ENCODE assay signal across 33 mouse cellular contexts in genomic region chr14:62443840-62444430, GRCm38 (mm10). TPM values are rescaled to one million over a fixed set of nuclear protein-coding genes. Genes with fewer than 3 reads are reported as not detected.
DNase-seq lines count a peak whose midpoint lies in the region; ATAC-seq and TF ChIP-seq lines count a peak whose summit lies in the region.
"Had no signal": no experiment of that assay in that cellular context is flagged by ENCODE, and none has a peak within 500 bp of the region (broad histone marks: within the 10 kb centered on the region; RNA-seq: fewer than 3 reads in every experiment).

No protein-coding gene starts in this region.

- dilution Hi-C loops in CH12.LX (cut with MboI; ENCODE audit: extremely low pct_ligation_motif_present, extremely low pct_unique_long_range_greater_than_20kb, low sequenced_read_pairs): no loop called here

- ATAC-seq in heart, embryonic 15.5 days (replicated peaks; ENCODE audit: insufficient number of reproducible peaks, insufficient read depth, low FRiP score, low read depth): no peak
- 0 out of 2 replicates have a peak, but pooled peaks have one; percentile 64 for ATAC-seq in embryonic facial prominence, embryonic 14.5 days (ENCODE audit: low read depth)
- ATAC-seq: forebrain, embryonic 13.5 days; hindbrain, embryonic 16.5 days; intestine, embryonic 15.5 days had no signal

- H3K4me2 ChIP-seq in heart, embryonic 15.5 days: no peak overlapping the region
- H3K4me2 ChIP-seq in CH12.LX (ENCODE audit: insufficient read depth, low read depth, poor library complexity, severe bottlenecking): peak overlapping the region; percentile 81
- H3K4me2 ChIP-seq in embryonic facial prominence, embryonic 14.5 days (ENCODE audit: low read depth, low read length): no peak overlapping the region
- H3K4me2 ChIP-seq: forebrain, embryonic 13.5 days; heart, embryonic 13.5 days; intestine, embryonic 15.5 days; liver, embryonic 11.5 days; neural tube, embryonic 15.5 days had no signal

- no peak for TF ChIP-seq POLR2A in heart, adult 2 months (IDR thresholded peaks at IDR 0.05; ENCODE audit: insufficient read depth, low read depth, low read length)
- no peak for TF ChIP-seq POLR2A in CH12.LX (IDR thresholded peaks at IDR 0.05; ENCODE audit: low read depth, low read length)

- H3K4me1 ChIP-seq in heart, embryonic 15.5 days (replicated peaks): no peaks in the 10 kb centered on the region; the same call in 1 of the 2 replicates
- H3K4me1 ChIP-seq in heart, adult 2 months (ENCODE audit: control insufficient read depth, insufficient read depth, low read length): no peaks in the 10 kb centered on the region
- H3K4me1 ChIP-seq in CH12.LX (ENCODE audit: control insufficient read depth in 1 of 2, insufficient read depth in 2 of 2): no peaks in the 10 kb centered on the region
- 0 out of 2 replicates have a peak, but pooled peaks cover 4% of the 10 kb centered on the region for H3K4me1 ChIP-seq in embryonic facial prominence, embryonic 14.5 days (ENCODE audit: control insufficient read depth, insufficient read depth, low read length)
- H3K4me1 ChIP-seq: intestine, embryonic 15.5 days; neural tube, embryonic 15.5 days had no signal

- TF ChIP-seq EP300 in heart, adult 2 months (IDR thresholded peaks at IDR 0.05; ENCODE audit: insufficient read depth, low read depth, low read length): no peak
- TF ChIP-seq EP300 in CH12.LX (IDR thresholded peaks at IDR 0.05; ENCODE audit: low read length): 0 out of 2 replicates have a peak, but pooled peaks have one; percentile 10

- H3K4me3 ChIP-seq in heart, embryonic 15.5 days: no peak overlapping the region
- no peak overlapping the region for H3K4me3 ChIP-seq in heart, adult 2 months
- H3K4me3 ChIP-seq in CH12.LX (replicated peaks in 1 of 3; ENCODE audit: low read depth in 2 of 3, low read length in 2 of 3, poor library complexity in 1 of 3): peak overlapping the region in 1 of 3 experiments; percentile 36
- H3K4me3 ChIP-seq in embryonic facial prominence, embryonic 14.5 days (ENCODE audit: low read depth, low read length): no peak overlapping the region
- H3K4me3 ChIP-seq: forebrain, embryonic 13.5 days; gastrocnemius, adult 2 months; heart, embryonic 13.5 days; intestine, embryonic 15.5 days; neural tube, embryonic 15.5 days had no signal

- no peak for DNase-seq in heart, adult 2 months
- no peak for DNase-seq in CH12.LX (ENCODE audit: extremely low read depth)
- peak; percentile 79 for DNase-seq in embryonic facial prominence, embryonic 14.5 days (ENCODE audit: low spot score)
- DNase-seq in mesoderm, embryonic 11.5 days (ENCODE audit: low read depth, low spot score): peak; percentile 42
- no peak for DNase-seq in frontal cortex, postnatal 36 days (ENCODE audit: low spot score in 2 of 2)
- DNase-seq in left cerebral cortex, postnatal 10 days (ENCODE audit: extremely low spot score in 1 of 2, low spot score in 2 of 2): no peak
- DNase-seq: adrenal gland, adult 8-10 months; B cell, adult 2 months; cerebellum, adult 2 months; cerebellum, postnatal 14 days; gastrocnemius, adult 2 months; gastrocnemius, postnatal 36 days; kidney, postnatal 36 days; left cerebral cortex, postnatal 4 days; lung, postnatal 10 days; midbrain, embryonic 14.5 days; right cerebral cortex, postnatal 25 days; thymus, adult 2 months; thymus, postnatal 4 days had no signal

- TF ChIP-seq RAD21 in CH12.LX (IDR thresholded peaks at IDR 0.05; ENCODE audit: low read depth, low read length): no peak

- no peak for TF ChIP-seq CTCF in heart, adult 2 months (IDR thresholded peaks at IDR 0.05)
- TF ChIP-seq CTCF in CH12.LX (conservative IDR thresholded peaks at IDR 0.05 in 1 of 2, IDR thresholded peaks at IDR 0.05 in 1 of 2; ENCODE audit: low read depth in 2 of 2, low read length in 2 of 2): no peak

- H3K9me3 ChIP-seq in heart, embryonic 15.5 days (replicated peaks): no peaks in the 10 kb centered on the region
- H3K9me3 ChIP-seq in CH12.LX (replicated peaks; ENCODE audit: low read length): no peaks in the 10 kb centered on the region
- no peaks in the 10 kb centered on the region for H3K9me3 ChIP-seq in embryonic facial prominence, embryonic 14.5 days (ENCODE audit: control insufficient read depth, low read length)
- H3K9me3 ChIP-seq: forebrain, embryonic 13.5 days; heart, embryonic 13.5 days; intestine, embryonic 15.5 days; neural tube, embryonic 15.5 days had no signal

- in situ Hi-C loops in CH12.LX (cut with MboI; ENCODE audit: low pct_ligation_motif_present, low pct_unique_long_range_greater_than_20kb, low sequenced_read_pairs): no loop called here

- H3K36me3 ChIP-seq in heart, embryonic 15.5 days: no peaks in the 10 kb centered on the region
- no peaks in the 10 kb centered on the region for H3K36me3 ChIP-seq in heart, adult 2 months (ENCODE audit: control insufficient read depth, insufficient read depth, low read length)
- H3K36me3 ChIP-seq in CH12.LX (replicated peaks in 1 of 2; ENCODE audit: control insufficient read depth in 1 of 2, insufficient read depth in 1 of 2, low read length in 1 of 2): no peaks in the 10 kb centered on the region
- no peaks in the 10 kb centered on the region for H3K36me3 ChIP-seq in embryonic facial prominence, embryonic 14.5 days (ENCODE audit: control insufficient read depth, insufficient read depth, low read length)
- H3K36me3 ChIP-seq: heart, embryonic 13.5 days; intestine, embryonic 15.5 days; neural tube, embryonic 15.5 days had no signal

- no peaks in the 10 kb centered on the region for H3K27me3 ChIP-seq in heart, embryonic 15.5 days
- no peaks in the 10 kb centered on the region for H3K27me3 ChIP-seq in heart, adult 2 months (ENCODE audit: control insufficient read depth, insufficient read depth, low read length)
- peaks cover 2% of the 10 kb centered on the region for H3K27me3 ChIP-seq in CH12.LX (replicated peaks)
- H3K27me3 ChIP-seq in embryonic facial prominence, embryonic 14.5 days (replicated peaks; ENCODE audit: control insufficient read depth, insufficient read depth, low read length): no peaks in the 10 kb centered on the region
- H3K27me3 ChIP-seq: forebrain, embryonic 13.5 days; heart, embryonic 13.5 days; intestine, embryonic 15.5 days; neural tube, embryonic 15.5 days had no signal

- 75% methylated on average over 6 of the region's 6 CpGs for WGBS in heart, embryonic 15.5 days
- WGBS in heart, adult 2 months: 74% methylated on average over 6 of the region's 6 CpGs
- 49% methylated on average over 6 of the region's 6 CpGs for WGBS in embryonic facial prominence, embryonic 14.5 days

- no peaks in the 10 kb centered on the region for H3K79me2 ChIP-seq in heart, adult 2 months (replicated peaks; ENCODE audit: control insufficient read depth, insufficient read depth, low read length)
- H3K79me2 ChIP-seq in CH12.LX (replicated peaks; ENCODE audit: control insufficient read depth, extremely low read depth, insufficient read depth, poor library complexity, severe bottlenecking): no peaks in the 10 kb centered on the region

- no peak overlapping the region for H3K9ac ChIP-seq in heart, embryonic 15.5 days
- H3K9ac ChIP-seq in heart, adult 2 months (ENCODE audit: low read depth, low read length): no peak overlapping the region
- no peak overlapping the region for H3K9ac ChIP-seq in CH12.LX (ENCODE audit: insufficient read depth, low read depth)
- H3K9ac ChIP-seq in embryonic facial prominence, embryonic 14.5 days (ENCODE audit: low read depth, low read length): no peak overlapping the region
- H3K9ac ChIP-seq: forebrain, embryonic 13.5 days; heart, embryonic 13.5 days; intestine, embryonic 15.5 days; neural tube, embryonic 15.5 days had no signal

- H3K27ac ChIP-seq in heart, embryonic 15.5 days: peak overlapping the region; percentile 37; the same call in 1 of the 2 replicates
- H3K27ac ChIP-seq in heart, adult 2 months: no peak overlapping the region
- H3K27ac ChIP-seq in CH12.LX (ENCODE audit: insufficient read depth, low read depth): no peak overlapping the region
- peak overlapping the region; percentile 2; the same call in 1 of the 2 replicates for H3K27ac ChIP-seq in embryonic facial prominence, embryonic 14.5 days (replicated peaks; ENCODE audit: low read depth, low read length)
- H3K27ac ChIP-seq: forebrain, embryonic 13.5 days; gastrocnemius, adult 2 months; heart, embryonic 13.5 days; intestine, embryonic 15.5 days; macrophage; neural tube, embryonic 15.5 days had no signal

- intact Hi-C loops in heart, adult 2 months (cut with DNase I): no loop called here
- intact Hi-C loops in left cerebral cortex, postnatal 10 days (cut with DNase I): no loop called here

TF ChIP-seq in CH12.LX, 34 proteins besides CTCF, POLR2A, EP300 and RAD21:
- no peak for TF ChIP-seq MAZ (IDR thresholded peaks at IDR 0.05; ENCODE audit: low read depth, low read length)
TF ChIP-seq in CH12.LX: peak in this region for 0.

RNA-seq across cellular contexts. Expression of gene Gucy1b2, which starts 12.2 kb away (rescaled TPM):
- 0.21 and 0.28 TPM in 2 replicates for polyA plus RNA-seq in heart, embryonic 15.5 days (2015; fragmentation: Nextera tagmentation; extraction: Ambion mirVana)
- total RNA-seq in heart, adult 2 months (2021): under 1 TPM in 1 of 2 experiments, not detected in 1; 0.13 TPM
- 0.04 TPM in 1 of 2 replicates, not detected in the other for polyA plus RNA-seq in heart, adult 2 months (2012; rRNA removed)
- not detected in 2 replicates for total RNA-seq in CH12.LX (2012; rRNA removed)
- total RNA-seq in CH12.LX (2014; rRNA removed): not detected in 2 replicates
- polyA plus RNA-seq in CH12.LX (2012; ENCODE audit: insufficient read length, low read depth): not detected in 2 replicates
- polyA plus RNA-seq in embryonic facial prominence, embryonic 14.5 days (2014; fragmentation: Nextera tagmentation; extraction: Ambion mirVana): 0.10 and 0.15 TPM in 2 replicates
- total RNA-seq in left cerebral cortex, postnatal 10 days (2021): under 1 TPM; 0.39 to 0.55 TPM
- total RNA-seq: ES-E14; gastrocnemius, adult 2 months; gastrocnemius, postnatal 36 days; heart, postnatal 25 days; megakaryocyte-erythroid progenitor cell, adult 5-6 weeks; monocyte, adult 5-6 weeks had no signal
- polyA plus RNA-seq: intestine, embryonic 15.5 days; kidney, embryonic 16.5 days; liver, embryonic 16.5 days; macrophage had no signal

Comparison
In these comparisons a context has a peak if more than half of its experiments do, and no peak if none do; other contexts are left out.
1. H3K27ac ChIP-seq: peak in heart, embryonic 15.5 days (single experiment) and embryonic facial prominence, embryonic 14.5 days (single experiment); none in heart, adult 2 months (single experiment) and CH12.LX (single experiment).
2. DNase-seq: peak in embryonic facial prominence, embryonic 14.5 days (single experiment) and mesoderm, embryonic 11.5 days (single experiment); none in heart, adult 2 months (0 of 2), CH12.LX (single experiment), frontal cortex, postnatal 36 days (0 of 2) and left cerebral cortex, postnatal 10 days (0 of 2).